Mouse (Mus musculus): ENCODE data around the gene Tmie. TPM values are rescaled to one million over a fixed set of nuclear protein-coding genes. Genes with fewer than 3 reads are reported as not detected.

Gene Tmie
- polyA plus RNA-seq, 1 experiment from 2014 or later, result 1.1 TPM

DNA sequence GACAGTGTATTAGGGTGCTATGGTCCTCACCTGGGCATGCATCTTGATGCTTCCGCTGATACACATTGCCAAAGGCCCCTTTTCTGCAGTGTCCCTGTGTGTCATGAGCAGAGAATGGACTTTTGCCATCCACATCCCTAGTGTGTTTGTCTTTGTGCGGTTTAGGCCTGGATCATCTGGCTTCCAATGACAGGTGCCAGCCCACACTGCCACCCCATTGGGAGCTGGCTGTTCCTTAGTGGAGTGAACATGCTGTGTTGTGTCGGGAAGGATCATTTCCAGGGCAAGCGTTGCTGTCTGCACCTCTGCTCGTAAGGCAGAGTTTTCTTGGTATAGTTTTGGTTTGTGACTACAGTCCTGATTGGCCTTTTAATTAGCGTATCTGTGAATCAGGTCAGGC lies 21.3 kb upstream of the Tmie start:
- 83% methylated on average over 6 of the region's 6 CpGs for WGBS
- H3K9ac ChIP-seq, result no peak overlapping the region
- no peak overlapping the region for H3K4me3 ChIP-seq
- H3K27ac ChIP-seq, result no peak overlapping the region
- peaks cover 4% of the 10 kb centered on the region for H3K4me1 ChIP-seq
- no peaks in the 10 kb centered on the region for H3K27me3 ChIP-seq
- H3K9me3 ChIP-seq, result no peaks in the 10 kb centered on the region
- no peak for ATAC-seq (ENCODE audit: low FRiP score, low read depth)
- H3K4me2 ChIP-seq (replicated peaks), result no peak overlapping the region
- H3K36me3 ChIP-seq, result no peaks in the 10 kb centered on the region

DNA sequence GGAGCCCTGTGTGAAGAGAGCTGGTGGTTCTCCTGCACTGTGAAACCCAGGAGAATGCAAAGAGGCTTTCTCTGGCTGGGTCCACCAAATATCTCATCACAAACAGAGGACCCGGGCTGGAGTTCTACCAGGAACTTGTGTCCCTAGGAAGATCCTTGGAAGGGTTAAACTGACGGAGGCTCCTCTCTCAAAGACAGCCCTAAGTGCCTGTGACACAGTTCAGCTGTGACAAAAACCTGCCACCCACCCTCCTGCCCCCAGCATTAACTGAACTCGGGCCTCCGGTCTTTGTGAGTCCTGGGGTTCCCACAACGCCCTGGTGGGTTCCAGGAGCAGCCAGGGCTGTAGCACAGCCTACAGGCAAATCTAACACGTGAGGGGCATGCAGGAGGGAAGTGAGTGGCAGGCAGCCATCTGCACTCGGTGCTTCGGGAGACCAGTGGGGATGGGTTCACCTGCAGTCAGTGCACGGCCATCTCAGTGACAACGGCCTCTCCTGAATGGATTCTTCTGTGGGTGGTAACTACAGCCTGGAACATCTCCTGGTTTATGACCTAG lies 19.6 kb upstream of the Tmie start:
- 59% methylated on average over 10 of the region's 10 CpGs for WGBS
- Histone ChIP-seq H3K36me3 (no peaks in the 10 kb centered on the region), H3K9ac (no peak overlapping the region), H3K4me3 (no peak overlapping the region), H3K9me3 (no peaks in the 10 kb centered on the region), H3K4me2 (replicated peaks) (no peak overlapping the region), H3K27ac (no peak overlapping the region), H3K4me1 (peaks cover 12% of the 10 kb centered on the region), H3K27me3 (no peaks in the 10 kb centered on the region)
- no peak for ATAC-seq (ENCODE audit: low FRiP score, low read depth)

DNA sequence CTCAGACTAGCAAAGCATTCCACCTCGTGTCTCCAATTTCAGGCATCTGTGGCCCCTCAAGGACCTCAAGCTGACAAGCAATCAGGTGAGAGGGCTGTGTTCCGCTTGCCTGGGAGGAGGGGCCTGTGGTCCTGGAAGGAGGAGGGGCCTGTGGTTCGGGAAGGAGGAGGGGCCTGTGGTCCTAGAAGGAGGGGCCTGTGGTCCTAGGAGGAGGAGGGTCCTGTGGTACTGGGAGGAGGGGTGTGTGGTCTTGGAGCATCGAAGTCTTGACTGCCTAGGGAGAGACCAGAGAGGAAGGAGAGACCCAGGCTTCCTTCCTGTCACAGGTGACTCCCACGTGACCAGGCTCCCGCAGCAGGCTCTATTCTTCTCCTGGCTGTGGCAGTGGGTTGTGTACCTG lies 16.7 kb upstream of the Tmie start:
- 0 out of 2 replicates have a peak overlapping the region, but pooled peaks have one; percentile 4 for H3K4me3 ChIP-seq
- ATAC-seq (ENCODE audit: low FRiP score, low read depth), result peak; percentile 38; the same call in 1 of the 2 replicates

DNA sequence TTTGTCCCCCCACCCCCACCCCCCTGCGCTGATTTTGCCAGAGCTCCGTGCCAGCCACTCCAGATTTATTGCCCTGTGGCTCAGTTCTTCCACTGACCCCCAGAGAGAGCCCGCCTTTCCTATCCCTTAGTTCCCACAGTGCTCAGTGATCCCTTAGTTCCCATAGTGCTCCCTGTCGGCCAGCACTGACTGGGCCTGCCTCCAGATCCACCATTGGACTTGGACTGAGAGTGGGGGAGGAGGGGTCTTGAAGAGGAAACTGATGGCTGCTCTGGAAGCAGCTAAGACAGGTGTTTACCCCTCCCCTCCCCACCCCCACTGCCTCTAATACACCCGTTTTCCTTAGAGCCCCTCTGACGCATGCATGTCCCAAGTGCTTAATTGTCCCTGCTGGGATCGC lies 16.1 kb upstream of the Tmie start:
- Histone ChIP-seq H3K27me3 (0 out of 2 replicates have a peak, but pooled peaks cover 3% of the 10 kb centered on the region), H3K9ac (no peak overlapping the region), H3K36me3 (no peaks in the 10 kb centered on the region), H3K9me3 (no peaks in the 10 kb centered on the region), H3K4me2 (replicated peaks) (peak overlapping the region; percentile 45), H3K4me1 (peaks cover 12% of the 10 kb centered on the region), H3K27ac (no peak overlapping the region), H3K4me3 (0 out of 2 replicates have a peak overlapping the region, but pooled peaks have one; percentile 4)
- ATAC-seq (ENCODE audit: low FRiP score, low read depth), result peak; percentile 45; the same call in 1 of the 2 replicates
- 8% methylated on average over 7 of the region's 7 CpGs for WGBS

More for the DNA sequence above, 16.7 kb upstream of the Tmie start:
- WGBS, result 9% methylated on average over 6 of the region's 6 CpGs
- H3K4me1 ChIP-seq, result peaks cover 12% of the 10 kb centered on the region
- H3K4me2 ChIP-seq (replicated peaks), result peak overlapping the region; percentile 45
- 0 out of 2 replicates have a peak, but pooled peaks cover 3% of the 10 kb centered on the region for H3K27me3 ChIP-seq
- H3K36me3 ChIP-seq, result no peaks in the 10 kb centered on the region
- H3K27ac ChIP-seq, result no peak overlapping the region
- no peak overlapping the region for H3K9ac ChIP-seq
- no peaks in the 10 kb centered on the region for H3K9me3 ChIP-seq

DNA sequence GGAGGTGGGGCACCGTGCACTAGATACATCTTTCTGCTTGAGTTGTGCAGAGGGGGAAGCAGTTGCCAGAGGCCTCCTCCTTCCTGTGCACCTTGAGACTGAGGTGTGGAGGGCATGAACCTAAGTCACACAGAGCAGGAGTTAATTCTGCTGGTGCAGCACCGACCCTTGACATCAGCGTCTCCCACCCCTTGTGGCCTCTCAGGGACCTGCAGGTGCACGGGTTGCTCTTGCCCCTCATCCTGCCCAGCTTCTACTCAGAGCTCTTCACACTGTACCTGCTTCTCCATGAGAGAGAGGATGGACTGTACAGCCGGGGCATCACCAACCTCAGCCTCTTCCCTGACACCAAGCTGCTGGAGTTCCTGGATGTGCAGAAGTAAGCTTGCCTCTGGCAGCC lies 15.6 kb upstream of the Tmie start:
- Histone ChIP-seq H3K4me2 (replicated peaks) (no peak overlapping the region), H3K27me3 (0 out of 2 replicates have a peak, but pooled peaks cover 3% of the 10 kb centered on the region), H3K4me3 (no peak overlapping the region), H3K9me3 (no peaks in the 10 kb centered on the region), H3K27ac (no peak overlapping the region), H3K36me3 (no peaks in the 10 kb centered on the region), H3K9ac (no peak overlapping the region), H3K4me1 (peaks cover 12% of the 10 kb centered on the region)
- 53% methylated on average over 5 of the region's 5 CpGs for WGBS
- ATAC-seq (ENCODE audit: low FRiP score, low read depth), result no peak

DNA sequence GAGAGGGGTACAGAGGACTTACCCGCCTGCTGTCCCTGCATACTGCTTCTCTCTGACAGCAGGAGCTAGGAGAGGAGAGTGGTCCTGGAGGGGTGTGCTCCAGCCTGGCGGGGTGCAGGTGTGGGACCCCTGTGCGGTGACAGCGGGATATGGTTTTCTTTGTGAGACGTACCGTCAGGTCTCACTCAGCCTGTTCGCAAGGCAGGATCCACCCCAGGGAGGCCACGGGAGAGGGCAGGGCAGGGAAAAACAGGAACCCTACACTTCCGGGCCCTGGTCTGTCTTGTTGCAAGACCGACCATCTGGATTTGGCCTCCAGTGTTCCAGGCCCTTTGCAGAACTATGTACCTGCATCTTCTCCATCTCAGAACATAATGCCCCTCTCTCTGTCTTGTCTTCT lies 13.5 kb upstream of the Tmie start:
- no peak for ATAC-seq (ENCODE audit: low FRiP score, low read depth)

DNA sequence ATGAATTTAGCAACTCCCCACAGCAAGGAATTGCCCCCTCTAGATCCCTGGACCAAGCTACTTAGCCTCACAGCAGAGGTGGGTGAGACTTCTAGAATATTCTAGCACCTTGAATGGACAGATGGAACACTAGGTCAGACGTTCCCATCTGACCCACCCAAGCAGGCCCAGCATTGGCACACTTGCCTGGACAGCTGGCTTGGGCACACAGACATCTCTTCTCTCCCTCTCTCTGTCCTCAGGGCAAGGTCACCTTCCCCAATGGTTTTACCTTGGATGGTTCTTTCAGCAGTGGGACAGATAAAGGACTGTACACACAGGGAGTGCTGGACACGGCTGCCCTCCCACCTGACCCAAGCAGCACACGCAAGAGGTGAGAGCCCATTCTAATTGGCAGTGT lies 12.6 kb upstream of the Tmie start:
- H3K9ac ChIP-seq, result no peak overlapping the region
- ATAC-seq (ENCODE audit: low FRiP score, low read depth), result no peak
- no peaks in the 10 kb centered on the region for H3K36me3 ChIP-seq
- H3K27ac ChIP-seq, result no peak overlapping the region
- H3K4me3 ChIP-seq, result no peak overlapping the region
- H3K4me2 ChIP-seq (replicated peaks), result no peak overlapping the region
- WGBS, result 81% methylated on average over 3 of the region's 3 CpGs
- H3K9me3 ChIP-seq, result no peaks in the 10 kb centered on the region
- H3K27me3 ChIP-seq, result 0 out of 2 replicates have a peak, but pooled peaks cover 3% of the 10 kb centered on the region
- peaks cover 12% of the 10 kb centered on the region for H3K4me1 ChIP-seq

More for the DNA sequence above, 13.5 kb upstream of the Tmie start:
- Histone ChIP-seq H3K4me1 (peaks cover 12% of the 10 kb centered on the region), H3K9me3 (no peaks in the 10 kb centered on the region), H3K36me3 (no peaks in the 10 kb centered on the region), H3K27me3 (0 out of 2 replicates have a peak, but pooled peaks cover 3% of the 10 kb centered on the region), H3K4me2 (replicated peaks) (no peak overlapping the region), H3K27ac (no peak overlapping the region), H3K9ac (no peak overlapping the region), H3K4me3 (no peak overlapping the region)
- 63% methylated on average over 10 of the region's 10 CpGs for WGBS

DNA sequence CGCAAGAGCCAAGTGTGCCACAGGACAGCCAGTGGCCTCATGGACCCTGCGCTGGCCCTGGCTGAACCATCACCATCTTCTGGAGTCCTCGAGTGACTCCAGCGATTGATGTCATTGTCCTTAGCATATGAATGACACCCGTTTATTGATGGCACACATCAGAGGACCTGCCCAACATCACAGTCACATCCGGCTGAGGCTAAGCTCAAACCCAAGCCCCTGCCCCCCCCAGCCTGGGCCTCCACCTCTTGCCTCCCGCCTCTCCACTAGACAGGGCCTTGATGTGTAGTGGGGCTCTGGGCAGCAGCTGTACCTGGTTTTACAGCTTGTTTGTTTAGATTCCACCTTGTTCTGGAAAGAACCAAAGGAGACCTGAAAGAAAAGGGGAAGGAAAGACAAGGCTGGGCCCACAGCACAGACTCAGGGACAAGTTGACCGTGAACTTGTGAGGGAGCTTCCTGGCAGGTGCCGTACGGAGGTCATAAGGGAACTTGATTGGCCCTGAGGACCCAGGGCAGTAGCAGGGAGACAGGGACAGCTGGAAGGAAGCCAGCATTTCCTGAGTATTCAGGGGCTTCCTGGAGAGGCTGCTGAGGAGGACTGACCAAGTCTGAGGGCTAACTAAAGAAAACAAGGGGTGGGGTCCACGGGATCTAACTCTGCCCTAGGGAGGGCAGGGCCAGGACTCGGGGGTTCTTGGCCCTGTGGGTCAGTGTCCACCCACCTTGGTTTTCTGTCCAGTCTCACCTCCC lies 11.3 kb upstream of the Tmie start:
- no peak overlapping the region for H3K27ac ChIP-seq
- H3K27me3 ChIP-seq, result 0 out of 2 replicates have a peak, but pooled peaks cover 3% of the 10 kb centered on the region
- no peak overlapping the region for H3K9ac ChIP-seq
- no peaks in the 10 kb centered on the region for H3K36me3 ChIP-seq
- WGBS, result 78% methylated on average over 12 of the region's 12 CpGs
- no peak for ATAC-seq (ENCODE audit: low FRiP score, low read depth)
- H3K4me2 ChIP-seq (replicated peaks), result no peak overlapping the region
- no peaks in the 10 kb centered on the region for H3K9me3 ChIP-seq
- no peak overlapping the region for H3K4me3 ChIP-seq
- peaks cover 8% of the 10 kb centered on the region for H3K4me1 ChIP-seq

DNA sequence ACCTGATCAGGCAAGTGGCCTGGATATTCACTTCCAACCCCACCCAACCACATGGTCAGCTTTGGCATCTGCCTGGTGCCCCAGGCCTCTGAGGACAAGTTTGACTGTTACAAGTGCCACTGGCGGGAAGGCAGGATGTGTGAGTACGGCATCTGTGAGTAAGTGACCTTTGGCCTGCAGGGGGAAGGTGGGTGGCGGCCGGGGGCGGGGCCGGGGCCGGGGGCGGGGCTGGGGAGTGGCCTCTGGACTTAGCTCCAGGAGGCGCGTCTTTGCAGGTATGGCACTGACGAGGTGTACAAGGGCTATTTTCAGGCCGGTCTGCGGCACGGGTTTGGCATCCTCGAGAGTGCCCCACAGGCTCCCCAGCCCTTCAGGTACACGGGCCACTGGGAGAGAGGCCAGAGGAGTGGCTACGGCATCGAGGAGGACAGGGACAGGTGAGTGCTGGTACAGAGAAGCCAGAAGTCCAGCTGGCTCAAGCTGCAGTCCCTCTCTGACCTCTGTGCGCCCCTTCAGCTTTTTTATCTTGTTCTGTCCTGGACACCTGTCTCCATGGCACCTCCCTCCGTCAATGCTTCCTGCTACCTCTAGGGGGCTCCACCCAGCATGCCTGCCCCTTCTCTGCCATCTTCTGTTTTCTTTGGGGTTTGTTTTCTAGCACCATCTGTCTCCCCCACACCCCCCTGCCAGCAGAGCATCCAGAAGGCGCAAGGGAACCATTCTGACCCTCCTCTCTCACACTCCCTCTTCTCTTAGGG lies 10.3 kb upstream of the Tmie start:
- no peak for ATAC-seq (ENCODE audit: low FRiP score, low read depth)
- WGBS, result 12% methylated on average over 21 of the region's 21 CpGs
- no peak overlapping the region for H3K27ac ChIP-seq

DNA sequence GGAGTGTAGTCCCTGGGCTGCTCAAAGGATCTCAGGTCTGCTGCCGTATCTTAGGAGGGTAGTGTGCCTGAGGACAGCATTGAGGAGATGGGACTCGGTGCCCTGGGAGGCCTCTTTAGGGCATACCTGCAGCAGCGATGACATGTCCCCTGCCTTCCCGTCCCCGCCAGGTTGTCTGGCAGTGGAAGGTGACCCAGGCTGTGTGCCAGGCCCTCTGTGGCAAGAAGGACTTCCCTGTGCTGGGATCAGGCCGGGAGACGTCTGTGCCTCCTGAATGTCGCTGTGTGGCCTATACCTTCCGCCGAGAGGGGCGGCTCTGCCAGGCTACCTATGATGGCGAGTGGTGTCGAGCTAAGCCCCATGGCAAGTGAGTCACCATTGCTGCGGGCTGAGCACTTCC lies 9.0 kb upstream of the Tmie start:
- Histone ChIP-seq H3K4me1 (no peaks in the 10 kb centered on the region), H3K27ac (no peak overlapping the region), H3K4me2 (replicated peaks) (no peak overlapping the region), H3K9me3 (no peaks in the 10 kb centered on the region), H3K27me3 (0 out of 2 replicates have a peak, but pooled peaks cover 1% of the 10 kb centered on the region), H3K36me3 (no peaks in the 10 kb centered on the region), H3K9ac (no peak overlapping the region), H3K4me3 (no peak overlapping the region)
- ATAC-seq (ENCODE audit: low FRiP score, low read depth), result no peak
- WGBS, result 89% methylated on average over 14 of the region's 14 CpGs

More for the DNA sequence above, 10.3 kb upstream of the Tmie start:
- Histone ChIP-seq H3K9ac (no peak overlapping the region), H3K27me3 (0 out of 2 replicates have a peak, but pooled peaks cover 3% of the 10 kb centered on the region), H3K4me3 (no peak overlapping the region), H3K36me3 (no peaks in the 10 kb centered on the region), H3K4me1 (no peaks in the 10 kb centered on the region), H3K9me3 (no peaks in the 10 kb centered on the region), H3K4me2 (replicated peaks) (no peak overlapping the region)

DNA sequence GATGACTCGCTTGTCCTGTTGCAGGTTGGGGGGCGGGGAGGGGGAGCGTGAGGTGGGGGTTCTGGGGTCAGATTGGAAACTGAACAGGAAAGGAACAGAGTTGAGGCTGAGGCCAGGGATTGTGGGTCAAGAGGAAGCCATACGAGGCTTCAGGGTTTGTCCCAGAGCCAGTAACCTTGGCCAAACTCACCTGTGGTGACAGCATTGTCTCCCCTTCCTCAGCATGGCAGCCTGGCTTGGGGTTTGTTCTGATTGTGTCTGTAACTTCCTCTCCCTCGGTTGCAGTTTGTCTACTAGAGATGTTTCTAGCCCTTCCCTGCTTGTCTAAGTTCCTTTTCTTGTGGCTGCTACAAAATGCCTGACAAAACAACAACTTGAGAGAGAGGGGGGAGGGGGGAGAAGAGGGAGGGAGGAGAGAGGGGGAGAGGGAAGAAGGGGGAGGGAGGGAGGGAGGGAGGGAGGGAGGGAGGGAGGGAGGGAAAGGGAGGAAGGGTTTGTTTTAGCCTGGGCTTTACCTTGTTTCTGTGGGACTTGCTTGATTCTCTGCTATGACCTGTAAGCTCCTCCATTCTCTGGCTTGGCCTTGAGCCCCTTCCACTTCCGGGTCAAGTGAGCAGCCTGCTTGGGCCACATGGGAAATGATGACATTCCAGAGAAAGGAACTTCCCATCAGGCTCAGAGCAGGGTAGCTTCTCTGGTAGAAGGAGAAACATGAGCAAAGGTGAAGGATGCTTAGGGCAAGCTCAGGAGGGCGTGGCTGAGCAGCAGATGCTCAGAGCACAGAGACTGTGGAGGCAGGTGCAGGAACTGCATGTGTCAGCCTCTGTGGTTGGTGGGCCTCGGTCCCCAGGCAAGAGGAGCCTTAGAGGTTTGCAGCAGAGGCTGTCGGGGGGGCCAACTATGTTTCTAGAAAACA lies 7.7 kb upstream of the Tmie start:
- Histone ChIP-seq H3K36me3 (no peaks in the 10 kb centered on the region), H3K4me3 (no peak overlapping the region), H3K4me1 (no peaks in the 10 kb centered on the region), H3K27ac (no peak overlapping the region), H3K9ac (no peak overlapping the region), H3K9me3 (no peaks in the 10 kb centered on the region), H3K4me2 (replicated peaks) (no peak overlapping the region), H3K27me3 (no peaks in the 10 kb centered on the region)
- WGBS, result 65% methylated on average over 9 of the region's 9 CpGs
- no peak for ATAC-seq (ENCODE audit: low FRiP score, low read depth)
